Mouse (Mus musculus): ENCODE data around the gene Sipa1l3.

Sipa1l3 gene

GRCm38 (mm10) chr7:29518421-29519210, at the start of gene Sipa1l3:
TSS of gene Sipa1l3 (minus strand) at chr7:29518641.
- in situ Hi-C loops (cut with MboI; ENCODE audit: low pct_unique_long_range_greater_than_20kb in 1 of 2, low sequenced_read_pairs in 2 of 2, unreplicated experiment in 1 of 2), result no loop called here

DNA sequence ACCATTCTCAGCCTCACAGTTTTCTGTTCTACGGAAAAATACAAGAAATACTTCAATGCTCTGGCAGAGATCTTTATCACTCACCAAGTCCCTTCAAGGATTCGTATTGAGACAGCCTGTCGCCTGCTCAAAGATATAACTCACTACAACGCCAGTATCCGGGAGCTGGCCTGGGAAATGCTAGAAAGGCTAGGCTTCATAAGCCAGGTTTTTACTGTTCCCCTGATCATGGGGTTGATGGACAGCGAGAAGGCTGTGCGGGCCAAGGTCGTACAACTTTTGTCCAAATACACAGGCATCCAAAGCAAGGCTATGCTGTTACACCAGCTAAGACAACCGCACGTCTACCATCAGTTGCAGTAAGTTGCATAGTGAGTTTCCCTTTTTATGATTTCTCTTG, 44.6 kb upstream of the Sipa1l3 start:
- in situ Hi-C loops (cut with MboI; ENCODE audit: low pct_unique_long_range_greater_than_20kb in 1 of 2, low sequenced_read_pairs in 2 of 2, unreplicated experiment in 1 of 2), result no loop called here

DNA sequence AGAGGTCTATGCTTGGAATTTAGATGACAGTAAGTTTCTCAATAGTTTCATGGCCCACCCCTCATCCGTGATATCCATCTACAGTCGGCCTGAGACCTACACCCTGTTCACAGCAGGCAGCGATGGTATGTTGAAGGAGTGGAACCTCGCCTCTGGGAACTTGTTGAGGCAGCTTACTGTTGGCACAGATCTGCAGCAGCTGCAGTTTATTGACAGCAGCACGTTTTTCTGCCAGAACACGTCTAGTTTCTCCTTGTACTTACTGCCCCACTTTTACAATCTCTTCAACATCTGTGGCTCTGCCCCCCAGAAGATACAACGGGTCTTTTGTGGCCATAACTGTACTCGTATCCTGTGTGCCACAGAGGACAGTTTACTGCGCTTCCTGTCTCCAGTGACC, 42.6 kb upstream of the Sipa1l3 start:
- in situ Hi-C loops (cut with MboI; ENCODE audit: low pct_unique_long_range_greater_than_20kb in 1 of 2, low sequenced_read_pairs in 2 of 2, unreplicated experiment in 1 of 2), result no loop called here

- in situ Hi-C loops (cut with MboI; ENCODE audit: low pct_unique_long_range_greater_than_20kb in 1 of 2, low sequenced_read_pairs in 2 of 2, unreplicated experiment in 1 of 2), result no loop called here
These were observed 40.8 kb upstream of the Sipa1l3 start for GRCm38 (mm10) chr7:29559290-29559689.

GRCm38 (mm10) chr7:29558744-29559143, 40.3 kb upstream of the Sipa1l3 start:
- in situ Hi-C loops (cut with MboI; ENCODE audit: low pct_unique_long_range_greater_than_20kb in 1 of 2, low sequenced_read_pairs in 2 of 2, unreplicated experiment in 1 of 2), result no loop called here

GRCm38 (mm10) chr7:29556283-29556682, 37.8 kb upstream of the Sipa1l3 start:
- in situ Hi-C loops (cut with MboI; ENCODE audit: low pct_unique_long_range_greater_than_20kb in 1 of 2, low sequenced_read_pairs in 2 of 2, unreplicated experiment in 1 of 2), result no loop called here

- in situ Hi-C loops (cut with MboI; ENCODE audit: low pct_unique_long_range_greater_than_20kb in 1 of 2, low sequenced_read_pairs in 2 of 2, unreplicated experiment in 1 of 2), result no loop called here
These were observed 37.1 kb upstream of the Sipa1l3 start for GRCm38 (mm10) chr7:29555521-29555920.

GRCm38 (mm10) chr7:29555051-29555450, 36.6 kb upstream of the Sipa1l3 start:
- in situ Hi-C loops (cut with MboI; ENCODE audit: low pct_unique_long_range_greater_than_20kb in 1 of 2, low sequenced_read_pairs in 2 of 2, unreplicated experiment in 1 of 2), result no loop called here

GRCm38 (mm10) chr7:29550691-29551090, 32.2 kb upstream of the Sipa1l3 start:
- in situ Hi-C loops (cut with MboI; ENCODE audit: low pct_unique_long_range_greater_than_20kb in 1 of 2, low sequenced_read_pairs in 2 of 2, unreplicated experiment in 1 of 2), result no loop called here

- in situ Hi-C loops (cut with MboI; ENCODE audit: low pct_unique_long_range_greater_than_20kb in 1 of 2, low sequenced_read_pairs in 2 of 2, unreplicated experiment in 1 of 2), result loop anchor here in 1 of 2 experiments (25.0 kb wide), 1 partner anchor 454 kb away; no protein-coding TSS in a partner anchor
These were observed 23.2 kb upstream of the Sipa1l3 start for GRCm38 (mm10) chr7:29541608-29542007.

DNA sequence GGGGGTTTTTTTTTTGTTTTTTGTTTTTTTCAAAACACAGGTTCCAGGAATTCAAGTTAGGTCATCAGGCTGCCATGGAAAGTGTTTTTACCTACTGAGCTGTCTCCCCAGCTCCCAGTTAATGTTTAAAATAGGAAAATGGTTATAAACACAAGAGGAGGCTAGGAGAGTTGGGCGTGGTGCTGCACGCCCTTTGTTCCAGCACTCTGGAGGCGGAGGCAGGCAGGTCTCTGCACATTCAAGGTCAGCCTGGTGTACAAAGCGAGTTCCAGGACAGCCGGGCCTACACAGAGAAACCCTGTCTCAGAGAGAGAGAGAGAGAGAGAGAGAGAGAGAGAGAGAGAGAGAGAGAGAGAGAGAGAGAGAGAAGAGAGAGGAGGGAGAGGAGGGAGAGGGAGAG, 22.7 kb upstream of the Sipa1l3 start:
- in situ Hi-C loops (cut with MboI; ENCODE audit: low pct_unique_long_range_greater_than_20kb in 1 of 2, low sequenced_read_pairs in 2 of 2, unreplicated experiment in 1 of 2), result loop anchor here in 1 of 2 experiments (25.0 kb wide), 1 partner anchor 454 kb away; no protein-coding TSS in a partner anchor

GRCm38 (mm10) chr7:29540631-29541030, 22.2 kb upstream of the Sipa1l3 start:
- in situ Hi-C loops (cut with MboI; ENCODE audit: low pct_unique_long_range_greater_than_20kb in 1 of 2, low sequenced_read_pairs in 2 of 2, unreplicated experiment in 1 of 2), result loop anchor here in 1 of 2 experiments (25.0 kb wide), 1 partner anchor 453 kb away; no protein-coding TSS in a partner anchor

- in situ Hi-C loops (cut with MboI; ENCODE audit: low pct_unique_long_range_greater_than_20kb in 1 of 2, low sequenced_read_pairs in 2 of 2, unreplicated experiment in 1 of 2), result loop anchor here in 1 of 2 experiments (10.0 kb wide), 1 partner anchor 129 kb away; no protein-coding TSS in a partner anchor
These were observed 5.3 kb upstream of the Sipa1l3 start for GRCm38 (mm10) chr7:29523700-29524099.

DNA sequence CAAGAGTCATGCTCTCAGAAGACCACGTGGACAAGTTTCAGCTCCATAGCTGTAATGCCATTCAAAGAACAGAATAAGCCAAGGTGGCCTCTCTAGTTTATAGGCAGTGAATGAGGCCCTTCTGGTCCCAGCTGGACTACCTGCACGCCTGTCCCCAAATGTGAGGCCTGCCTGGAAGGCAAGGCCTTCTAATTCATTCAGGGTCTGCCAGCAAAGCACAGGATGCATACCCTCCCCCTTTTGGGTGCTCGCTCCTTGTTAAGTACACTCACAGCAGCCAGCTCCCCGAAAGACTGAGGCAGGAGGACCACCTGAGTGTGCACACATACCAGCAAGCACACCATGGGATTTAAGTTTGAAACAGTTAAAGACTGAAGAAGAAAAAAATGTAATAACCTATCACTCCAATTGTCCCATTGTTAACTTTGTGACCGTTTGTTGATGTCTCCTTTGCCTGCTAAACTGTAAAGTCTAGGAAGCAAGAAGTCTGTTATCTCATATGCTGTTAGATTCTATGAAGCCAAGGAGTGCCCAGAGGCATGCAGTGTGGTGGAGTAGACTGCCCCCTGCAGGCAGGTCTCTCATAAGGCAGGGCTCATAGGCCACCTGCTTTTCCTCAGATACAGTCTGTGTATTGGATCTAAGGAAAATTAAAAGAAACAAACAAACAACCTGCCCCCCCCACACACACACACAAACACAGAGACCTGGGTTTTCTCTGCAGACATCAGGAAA, 3.6 kb upstream of the Sipa1l3 start:
- in situ Hi-C loops (cut with MboI; ENCODE audit: low pct_unique_long_range_greater_than_20kb in 1 of 2, low sequenced_read_pairs in 2 of 2, unreplicated experiment in 1 of 2), result loop anchor here in 1 of 2 experiments (10.0 kb wide), 1 partner anchor 127 kb away; no protein-coding TSS in a partner anchor

DNA sequence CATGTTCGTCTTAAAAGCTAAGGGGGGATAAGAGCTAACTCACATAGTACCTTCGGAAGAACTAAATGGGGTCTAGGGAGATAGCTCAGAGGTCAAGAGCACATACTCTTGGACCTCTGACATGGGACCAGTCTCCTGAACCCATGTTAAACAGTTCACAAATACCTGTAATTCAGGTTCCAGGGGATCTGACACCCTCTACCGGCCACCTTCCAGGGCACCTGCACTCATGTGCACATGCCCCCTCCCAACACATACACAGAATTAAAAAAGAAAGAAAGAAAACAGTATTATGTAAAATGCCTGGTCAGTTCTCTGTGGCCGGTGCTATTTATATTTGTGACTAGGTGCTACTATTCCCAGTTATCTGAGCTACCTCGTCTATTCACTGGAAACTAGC, 2.9 kb upstream of the Sipa1l3 start:
- in situ Hi-C loops (cut with MboI; ENCODE audit: low pct_unique_long_range_greater_than_20kb in 1 of 2, low sequenced_read_pairs in 2 of 2, unreplicated experiment in 1 of 2), result loop anchor here in 1 of 2 experiments (10.0 kb wide), 1 partner anchor 127 kb away; no protein-coding TSS in a partner anchor

- in situ Hi-C loops (cut with MboI; ENCODE audit: low pct_unique_long_range_greater_than_20kb in 1 of 2, low sequenced_read_pairs in 2 of 2, unreplicated experiment in 1 of 2), result loop anchor here in 1 of 2 experiments (10.0 kb wide), 1 partner anchor 126 kb away; no protein-coding TSS in a partner anchor
These were observed 2.4 kb upstream of the Sipa1l3 start for GRCm38 (mm10) chr7:29520794-29521193.

DNA sequence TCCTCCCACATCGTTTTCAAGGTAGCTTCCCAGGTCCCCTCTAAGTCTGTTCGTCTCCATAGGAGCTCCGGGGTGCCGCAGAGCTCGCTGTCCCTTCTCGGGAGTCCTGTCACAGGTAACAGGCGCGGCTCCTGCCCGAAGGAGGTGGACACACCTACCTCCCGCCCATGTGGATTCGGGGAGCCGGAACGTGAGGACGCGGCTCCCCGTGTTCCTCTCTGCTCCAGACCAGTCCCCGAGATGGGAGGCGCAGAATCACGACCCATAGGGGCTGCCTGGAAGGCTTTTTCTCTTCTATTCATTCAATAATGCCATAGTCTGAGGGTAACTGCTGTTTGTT, 740 bp upstream of the Sipa1l3 start:
- in situ Hi-C loops (cut with MboI; ENCODE audit: low pct_unique_long_range_greater_than_20kb in 1 of 2, low sequenced_read_pairs in 2 of 2, unreplicated experiment in 1 of 2), result no loop called here

DNA sequence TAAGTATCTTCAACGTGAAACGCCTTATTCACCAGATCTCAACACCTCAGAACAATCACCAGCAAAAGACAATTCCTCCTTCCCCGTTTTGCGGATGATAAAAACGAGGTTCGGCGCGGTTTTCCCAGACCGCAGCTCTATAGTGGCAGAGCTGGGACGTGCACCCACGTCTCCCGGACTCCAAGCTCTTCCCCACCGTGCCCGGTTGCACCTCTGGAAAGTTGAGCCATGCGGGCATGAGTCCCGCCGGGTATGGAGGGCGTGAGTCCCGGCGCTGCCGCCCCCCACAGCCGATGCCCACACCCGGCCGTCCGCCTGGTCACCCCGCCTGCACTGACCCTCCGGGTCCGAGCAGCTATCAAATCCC, 404 bp downstream of the Sipa1l3 start:
- in situ Hi-C loops (cut with MboI; ENCODE audit: low pct_unique_long_range_greater_than_20kb in 1 of 2, low sequenced_read_pairs in 2 of 2, unreplicated experiment in 1 of 2), result no loop called here

- in situ Hi-C loops (cut with MboI; ENCODE audit: low pct_unique_long_range_greater_than_20kb in 1 of 2, low sequenced_read_pairs in 2 of 2, unreplicated experiment in 1 of 2), result no loop called here
These were observed 1.3 kb downstream of the Sipa1l3 start for GRCm38 (mm10) chr7:29517178-29517577.

Data from mouse embryonic stem cell (cell line).